Mouse (Mus musculus) limb, embryonic 15.5 days (tissue): Measurements from ENCODE around the gene Miox. TPM values are rescaled to one million over a fixed set of nuclear protein-coding genes. Genes with fewer than 3 reads are reported as not detected.

Source experiments
- ATAC-seq: fragments of 200-750 bp; cut with Nextera tagmentation; 2 replicates; pipeline ENCODE4 v1.8.0; 2017; ENCODE audit warnings: low read depth, moderate TSS enrichment; ENCODE audit not compliant: insufficient number of reproducible peaks, low FRiP score, low TSS enrichment
- H3K27ac ChIP-seq: fragments of 300-500 bp; sonication (generic); 2 replicates; pipeline ENCODE4 v1.5.1; 2015; ENCODE audit warnings: moderate library complexity, mild to moderate bottlenecking, inconsistent platforms
- H3K27me3 ChIP-seq: fragments of 300-500 bp; sonication (generic); 2 replicates; pipeline ENCODE4 v1.6.1; 2015; ENCODE audit warnings: inconsistent platforms
- H3K36me3 ChIP-seq: fragments of 300-500 bp; sonication (generic); 2 replicates; pipeline ENCODE4 v1.6.1; 2015; ENCODE audit warnings: inconsistent platforms
- H3K4me1 ChIP-seq: fragments of 300-500 bp; sonication (generic); 2 replicates; pipeline ENCODE4 v1.6.1; 2015; ENCODE audit warnings: inconsistent platforms
- H3K4me2 ChIP-seq: fragments of 300-500 bp; sonication (generic); 2 replicates; pipeline ENCODE4 v1.6.1; 2015; ENCODE audit warnings: mild to moderate bottlenecking, inconsistent platforms
- H3K4me3 ChIP-seq: fragments of 300-500 bp; sonication (generic); 2 replicates; pipeline ENCODE4 v1.5.1; 2015; ENCODE audit warnings: mild to moderate bottlenecking, inconsistent platforms
- H3K9ac ChIP-seq: fragments of 300-500 bp; sonication (generic); 2 replicates; pipeline ENCODE4 v1.6.1; 2015; ENCODE audit warnings: inconsistent platforms
- H3K9me3 ChIP-seq: fragments of 300-500 bp; sonication (generic); 2 replicates; pipeline ENCODE4 v1.6.1; 2016; ENCODE audit warnings: inconsistent platforms
- WGBS: fragments of 180-500 bp; shearing (Covaris S2); methylation state at CpG from one replicate; pipeline ENCODE4 v1.1.7; 2015; 5-methylcytosine and 5-hydroxymethylcytosine counted together
- polyA plus RNA-seq: library from polyadenylated mRNA; unstranded; fragments of >200 nt; fragmentation: Nextera tagmentation; extraction: Ambion mirVana; gene quantifications from 2 replicates; pipeline ENCODE4 v1.2.1, GENCODE M21; 2015

Gene Miox
- polyA plus RNA-seq, 1 experiment from 2014 or later: not detected

- H3K9me3 ChIP-seq: no peaks in the 10 kb centered on the region
- H3K27me3 ChIP-seq: peaks cover 19% of the 10 kb centered on the region; the same call in 1 of the 2 replicates
- H3K9ac ChIP-seq: no peak within 1 kb of the TSS
- H3K4me3 ChIP-seq: peak within 1 kb of the TSS; percentile 19
- H3K4me1 ChIP-seq: peaks cover 6% of the 10 kb centered on the region
- WGBS: 9% methylated on average over 26 of the region's 26 CpGs
- peak within 1 kb of the TSS; percentile 40 for H3K4me2 ChIP-seq
- no peak within 1 kb of the TSS for H3K27ac ChIP-seq
- ATAC-seq: no peak
- no peaks in the 10 kb centered on the region for H3K36me3 ChIP-seq
Observed at GRCm38 (mm10) chr15:89322670-89323522, 11.3 kb upstream of the Miox start, which contains the start of gene Adm2. Adm2 (plus strand) TSS chr15:89322720.

- ATAC-seq: no peak
- no peak overlapping the region for H3K9ac ChIP-seq
- no peaks in the 10 kb centered on the region for H3K9me3 ChIP-seq
- no peak overlapping the region for H3K27ac ChIP-seq
- H3K4me1 ChIP-seq: peaks cover 6% of the 10 kb centered on the region
- no peak overlapping the region for H3K4me2 ChIP-seq
- H3K27me3 ChIP-seq: peaks cover 19% of the 10 kb centered on the region; the same call in 1 of the 2 replicates
- no peak overlapping the region for H3K4me3 ChIP-seq
- no peaks in the 10 kb centered on the region for H3K36me3 ChIP-seq
- 81% methylated on average over 4 of the region's 4 CpGs for WGBS
Observed at GRCm38 (mm10) chr15:89323656-89324055, 10.5 kb upstream of the Miox start.

DNA sequence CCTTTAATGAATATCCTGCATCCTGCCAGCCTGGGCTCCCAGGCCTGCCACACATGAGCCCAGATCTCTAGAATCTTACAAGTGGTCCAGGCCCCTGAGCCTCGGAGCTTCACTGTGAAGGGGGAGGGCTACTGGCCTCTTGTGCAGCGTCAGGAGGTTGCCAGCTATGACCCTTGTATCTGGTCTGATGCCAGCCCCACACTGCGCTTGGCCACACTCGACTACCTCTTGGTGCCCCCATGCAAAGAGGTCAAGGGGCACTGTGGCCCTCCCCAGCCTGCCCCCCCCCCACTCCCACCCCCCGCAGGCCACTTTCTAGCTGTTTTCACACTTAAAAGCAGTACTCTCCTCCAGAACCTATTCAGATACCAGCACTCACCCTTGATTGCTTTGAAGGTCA is 7.8 kb upstream of the Miox start:
- no peak for ATAC-seq
- WGBS: 65% methylated on average over 5 of the region's 5 CpGs
- no peak overlapping the region for H3K4me2 ChIP-seq
- H3K27me3 ChIP-seq: peaks cover 17% of the 10 kb centered on the region; the same call in 1 of the 2 replicates
- peaks cover 6% of the 10 kb centered on the region for H3K4me1 ChIP-seq
- no peaks in the 10 kb centered on the region for H3K9me3 ChIP-seq
- H3K36me3 ChIP-seq: no peaks in the 10 kb centered on the region
- no peak overlapping the region for H3K27ac ChIP-seq
- no peak overlapping the region for H3K4me3 ChIP-seq
- no peak overlapping the region for H3K9ac ChIP-seq

DNA sequence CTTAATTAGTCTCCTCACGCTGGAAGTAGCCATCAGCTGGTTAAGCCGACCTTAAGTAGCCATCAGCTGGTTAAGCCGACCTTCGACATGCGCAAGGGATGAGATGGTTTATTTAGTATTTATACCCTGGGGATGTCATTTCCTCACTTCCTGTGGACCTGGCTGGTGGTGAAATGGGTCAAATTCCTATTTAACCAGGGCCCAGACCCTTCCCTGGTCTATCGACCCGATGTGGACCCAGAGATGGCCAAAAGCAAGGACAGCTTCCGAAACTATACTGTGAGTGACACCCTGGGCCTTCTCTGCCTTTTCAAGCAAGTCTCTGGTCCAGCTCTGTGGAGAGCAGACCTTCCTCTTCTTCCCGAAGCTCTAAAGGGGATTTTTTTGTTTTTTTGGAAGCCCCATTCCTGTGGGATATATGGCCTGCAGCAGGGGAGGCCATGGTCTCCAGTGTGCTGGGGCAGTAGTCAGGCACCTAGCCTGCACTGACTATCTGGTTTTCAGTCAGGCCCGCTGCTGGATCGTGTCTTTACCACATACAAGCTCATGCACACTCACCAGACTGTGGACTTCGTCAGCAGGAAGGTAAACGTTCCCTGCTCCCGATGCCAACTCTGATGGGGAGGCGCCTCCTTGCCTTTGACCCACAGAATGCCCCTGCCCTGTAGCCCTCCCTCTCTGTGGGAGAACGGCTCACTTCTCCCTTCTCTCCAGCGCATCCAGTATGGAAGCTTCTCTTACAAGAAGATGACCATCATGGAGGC is 758 bp downstream of the Miox start:
- Histone ChIP-seq H3K4me2 (no peak overlapping the region), H3K27ac (no peak overlapping the region), H3K9ac (no peak overlapping the region), H3K9me3 (no peaks in the 10 kb centered on the region), H3K4me3 (no peak overlapping the region), H3K4me1 (no peaks in the 10 kb centered on the region), H3K27me3 (no peaks in the 10 kb centered on the region), H3K36me3 (no peaks in the 10 kb centered on the region)
- ATAC-seq: no peak
- 82% methylated on average over 17 of the region's 17 CpGs for WGBS

DNA sequence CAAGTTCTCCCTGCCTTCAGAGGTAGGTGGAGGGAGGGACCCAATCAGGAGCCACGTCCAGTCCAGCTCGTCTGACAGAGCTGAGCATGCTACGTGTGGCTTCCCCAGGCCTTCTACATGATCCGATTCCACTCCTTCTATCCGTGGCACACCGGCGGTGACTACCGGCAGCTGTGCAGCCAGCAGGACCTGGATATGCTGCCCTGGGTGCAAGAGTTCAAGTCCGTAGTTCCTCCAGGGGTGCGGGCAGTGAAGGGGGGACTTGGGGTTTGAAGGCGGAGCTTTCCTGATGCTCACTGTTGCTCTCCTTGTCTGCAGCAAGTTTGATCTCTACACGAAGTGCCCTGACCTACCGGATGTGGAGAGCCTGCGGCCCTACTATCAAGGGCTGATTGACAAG is 2.2 kb downstream of the Miox start:
- WGBS: 83% methylated on average over 14 of the region's 14 CpGs

GRCm38 (mm10) chr15:89339696-89340095 is 5.5 kb downstream of the Miox start:
- H3K27me3 ChIP-seq: no peaks in the 10 kb centered on the region
- ATAC-seq: no peak
- H3K27ac ChIP-seq: no peak overlapping the region
- no peak overlapping the region for H3K4me3 ChIP-seq
- H3K9ac ChIP-seq: no peak overlapping the region
- H3K9me3 ChIP-seq: no peaks in the 10 kb centered on the region
- no peaks in the 10 kb centered on the region for H3K4me1 ChIP-seq
- no peak overlapping the region for H3K4me2 ChIP-seq
- H3K36me3 ChIP-seq: no peaks in the 10 kb centered on the region
- 91% methylated on average over 2 of the region's 2 CpGs for WGBS

More for the DNA sequence above, 2.2 kb downstream of the Miox start:
- Histone ChIP-seq H3K36me3 (no peaks in the 10 kb centered on the region), H3K27me3 (no peaks in the 10 kb centered on the region), H3K9ac (no peak overlapping the region), H3K27ac (no peak overlapping the region), H3K4me3 (no peak overlapping the region), H3K9me3 (no peaks in the 10 kb centered on the region), H3K4me1 (no peaks in the 10 kb centered on the region), H3K4me2 (no peak overlapping the region)
- ATAC-seq: no peak

DNA sequence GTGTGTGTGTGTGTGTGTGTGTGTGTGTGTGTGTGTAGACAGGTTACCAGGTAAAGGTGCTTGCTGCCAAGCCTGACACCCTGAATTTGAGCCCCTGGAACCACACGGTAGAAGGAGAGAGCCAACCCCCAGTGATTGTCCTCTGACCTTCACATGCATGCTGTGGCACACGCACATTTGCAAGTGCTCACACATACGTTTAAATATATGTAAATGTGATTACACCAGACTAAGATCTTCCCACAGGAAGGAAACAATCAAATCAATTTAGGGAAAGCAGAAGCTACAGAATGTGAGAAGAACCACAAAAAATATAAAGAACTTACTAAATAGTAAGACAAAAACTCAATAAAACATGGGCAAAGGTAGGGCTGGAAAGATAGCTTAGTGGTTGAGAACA is 5.9 kb downstream of the Miox start:
- Histone ChIP-seq H3K27ac (no peak overlapping the region), H3K27me3 (no peaks in the 10 kb centered on the region), H3K9me3 (no peaks in the 10 kb centered on the region), H3K9ac (no peak overlapping the region), H3K4me2 (no peak overlapping the region), H3K4me1 (no peaks in the 10 kb centered on the region), H3K36me3 (no peaks in the 10 kb centered on the region), H3K4me3 (no peak overlapping the region)
- WGBS: 84% methylated on average over 3 of the region's 3 CpGs
- no peak for ATAC-seq

DNA sequence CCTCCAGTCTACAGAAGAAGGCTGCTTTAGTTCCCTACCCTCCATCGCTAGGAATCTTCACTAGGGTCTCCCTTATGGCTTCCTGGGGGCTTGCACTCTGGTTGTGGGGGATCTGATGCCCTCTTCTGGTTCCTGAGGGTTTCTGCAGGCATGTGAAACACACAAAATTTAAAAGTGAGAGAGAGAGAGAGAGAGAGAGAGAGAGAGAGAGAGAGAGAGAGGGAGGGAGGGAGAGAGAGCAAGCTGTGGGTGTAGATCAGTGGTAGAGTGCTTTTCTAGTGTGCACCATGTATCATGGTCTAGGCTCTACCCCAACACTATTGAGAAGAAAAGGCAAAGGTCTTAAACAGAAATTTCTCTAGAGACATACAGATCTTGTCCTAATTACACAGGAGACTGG is 7.5 kb downstream of the Miox start:
- 36% methylated on average over 1 of the region's 1 CpGs for WGBS
- no peak for ATAC-seq
- Histone ChIP-seq H3K27me3 (no peaks in the 10 kb centered on the region), H3K27ac (no peak overlapping the region), H3K36me3 (no peaks in the 10 kb centered on the region), H3K9me3 (no peaks in the 10 kb centered on the region), H3K9ac (no peak overlapping the region), H3K4me1 (no peaks in the 10 kb centered on the region), H3K4me3 (no peak overlapping the region), H3K4me2 (no peak overlapping the region)

DNA sequence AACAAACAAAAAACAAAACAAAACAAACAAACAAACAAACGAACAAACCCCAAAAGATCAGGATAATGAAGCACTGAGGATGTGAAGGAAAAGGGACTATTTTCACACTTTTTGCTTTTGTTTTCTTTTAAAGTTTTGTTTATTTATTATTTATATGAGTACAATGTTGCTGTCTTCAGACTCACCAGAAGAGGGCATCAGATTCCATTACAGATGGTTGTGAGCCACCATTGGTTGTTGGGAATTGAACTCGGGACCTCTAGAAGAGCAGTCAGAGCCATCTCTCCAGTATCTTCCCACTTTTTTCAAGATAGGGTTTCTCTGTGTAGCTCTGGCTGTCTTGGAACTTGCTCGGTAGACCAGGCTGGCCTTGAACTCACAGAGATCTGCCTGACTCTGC is 9.1 kb downstream of the Miox start:
- no peaks in the 10 kb centered on the region for H3K27me3 ChIP-seq
- H3K9me3 ChIP-seq: no peaks in the 10 kb centered on the region
- no peak overlapping the region for H3K27ac ChIP-seq
- H3K36me3 ChIP-seq: peaks cover 4% of the 10 kb centered on the region; the same call in 1 of the 2 replicates
- no peaks in the 10 kb centered on the region for H3K4me1 ChIP-seq
- no peak overlapping the region for H3K4me2 ChIP-seq
- H3K9ac ChIP-seq: no peak overlapping the region
- no peak for ATAC-seq
- no peak overlapping the region for H3K4me3 ChIP-seq
- 86% methylated on average over 3 of the region's 3 CpGs for WGBS

GRCm38 (mm10) chr15:89350447-89350846 is 16.2 kb downstream of the Miox start:
- H3K36me3 ChIP-seq: peaks cover 45% of the 10 kb centered on the region
- H3K4me1 ChIP-seq: peaks cover 16% of the 10 kb centered on the region
- H3K9ac ChIP-seq: no peak overlapping the region
- H3K9me3 ChIP-seq: no peaks in the 10 kb centered on the region
- no peaks in the 10 kb centered on the region for H3K27me3 ChIP-seq
- no peak for ATAC-seq
- no peak overlapping the region for H3K4me2 ChIP-seq
- H3K27ac ChIP-seq: no peak overlapping the region
- no peak overlapping the region for H3K4me3 ChIP-seq
- WGBS: 77% methylated on average over 5 of the region's 5 CpGs

GRCm38 (mm10) chr15:89351302-89351701 is 17.1 kb downstream of the Miox start:
- H3K4me2 ChIP-seq: no peak overlapping the region
- H3K9ac ChIP-seq: no peak overlapping the region
- 88% methylated on average over 15 of the region's 15 CpGs for WGBS
- peaks cover 45% of the 10 kb centered on the region for H3K36me3 ChIP-seq
- ATAC-seq: no peak
- no peak overlapping the region for H3K27ac ChIP-seq
- H3K9me3 ChIP-seq: no peaks in the 10 kb centered on the region
- no peak overlapping the region for H3K4me3 ChIP-seq
- no peaks in the 10 kb centered on the region for H3K27me3 ChIP-seq
- peaks cover 16% of the 10 kb centered on the region for H3K4me1 ChIP-seq

DNA sequence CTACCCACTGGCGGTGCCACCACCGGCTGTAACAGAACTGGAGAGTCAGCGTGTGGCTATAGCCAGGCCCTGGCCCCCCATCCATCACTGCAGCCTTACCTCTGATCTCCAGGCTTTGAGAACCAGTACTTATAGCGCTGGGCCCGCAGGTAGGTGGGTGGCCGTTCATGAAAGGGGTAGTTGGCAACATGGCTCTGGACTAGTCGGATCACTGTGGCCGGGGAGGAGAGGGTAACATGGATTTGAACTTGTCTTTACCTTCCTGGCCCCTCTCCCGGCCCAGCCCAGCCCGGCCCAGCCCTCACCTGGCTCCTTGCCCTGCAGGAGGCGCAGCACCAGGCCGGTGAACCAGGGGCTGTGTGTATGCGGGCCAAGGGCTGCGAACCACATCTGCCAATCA is 17.9 kb downstream of the Miox start:
- 95% methylated on average over 14 of the region's 14 CpGs for whole genome bisulfite sequencing

More for the DNA sequence above, 17.9 kb downstream of the Miox start:
- no peak overlapping the region for H3K27ac ChIP-seq
- H3K27me3 ChIP-seq: no peaks in the 10 kb centered on the region
- H3K9ac ChIP-seq: no peak overlapping the region
- no peak overlapping the region for H3K4me3 ChIP-seq
- no peak overlapping the region for H3K4me2 ChIP-seq
- peaks cover 19% of the 10 kb centered on the region for H3K4me1 ChIP-seq
- ATAC-seq: no peak
- peaks cover 45% of the 10 kb centered on the region for H3K36me3 ChIP-seq
- no peaks in the 10 kb centered on the region for H3K9me3 ChIP-seq
